Mouse (Mus musculus) bone marrow macrophage, adult 2 months (primary cell): ENCODE measurements around the gene Ppp1r21.

Experiments
- CTCF ChIP-seq: IDR thresholded peaks from 2 replicates; pipeline ENCODE4 v1.5.1; 2012; ENCODE audit warnings: low read depth, mild to moderate bottlenecking, low read length, moderate library complexity
- POLR2A ChIP-seq: IDR thresholded peaks from 2 replicates; pipeline ENCODE4 v1.6.1; 2012; ENCODE audit warnings: mild to moderate bottlenecking, low read depth, low read length, borderline replicate concordance

DNA sequence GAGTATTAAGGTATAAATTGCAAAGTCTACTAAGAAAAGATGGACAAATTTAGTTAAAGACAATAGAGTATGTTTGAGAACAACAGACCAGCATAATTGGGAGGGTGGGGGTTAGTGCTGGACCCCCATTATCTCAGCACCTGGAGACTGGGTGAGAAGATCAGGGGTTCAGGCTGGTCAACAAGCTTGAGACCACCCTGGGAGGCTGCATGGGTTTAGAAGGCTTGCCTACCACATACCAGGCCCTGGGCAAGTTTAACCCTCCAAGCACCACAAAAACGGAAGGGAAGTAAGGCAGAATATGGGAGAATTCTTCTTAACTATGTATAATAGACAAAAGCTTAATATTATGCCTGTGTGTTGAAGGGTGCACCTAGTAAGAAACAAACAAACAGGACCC, 45.0 kb upstream of the Ppp1r21 start:
- TF ChIP-seq POLR2A, result no peak
- TF ChIP-seq CTCF, result no peak
